Mouse (Mus musculus) myocyte (in vitro differentiated cells): ENCODE data around the gene Krtcap3. TPM values are rescaled to one million over a fixed set of nuclear protein-coding genes. Genes with fewer than 3 reads are reported as not detected.

Experiments used
- H3K27me3 ChIP-seq: one replicate; pipeline ENCODE4 v1.6.1; 2011; ENCODE audit not compliant: control insufficient read depth, insufficient read depth, insufficient read length
- H3K36me3 ChIP-seq: one replicate; pipeline ENCODE4 v1.6.1; 2011; ENCODE audit not compliant: control insufficient read depth, insufficient read depth
- H3K4me2 ChIP-seq: one replicate; pipeline ENCODE4 v1.6.1; 2011; ENCODE audit warnings: low read depth, control low read depth
- H3K4me3 ChIP-seq: one replicate; pipeline ENCODE4 v1.5.1; 2011; ENCODE audit warnings: mild to moderate bottlenecking, control low read depth, moderate library complexity
- H3K79me2 ChIP-seq: one replicate; pipeline ENCODE4 v1.6.1; 2011; ENCODE audit not compliant: control insufficient read depth, insufficient read depth
- H3ac ChIP-seq: one replicate; pipeline ENCODE4 v1.6.1; 2011; ENCODE audit not compliant: control insufficient read depth, insufficient read length
- CEBPB ChIP-seq: IDR thresholded peaks from 2 replicates; pipeline ENCODE4 v1.6.1; 2011; ENCODE audit warnings: mild to moderate bottlenecking, moderate library complexity; ENCODE audit not compliant: poor library complexity, insufficient read depth, severe bottlenecking
- E2F4 ChIP-seq: IDR thresholded peaks from one replicate; pipeline ENCODE4 v1.6.1; 2011; ENCODE audit warnings: mild to moderate bottlenecking, control low read depth, moderate library complexity; ENCODE audit not compliant: insufficient read depth
- MAX ChIP-seq: IDR thresholded peaks from one replicate; pipeline ENCODE4 v1.6.1; 2011; ENCODE audit warnings: low read depth, mild to moderate bottlenecking, control low read depth
- MYOD1 ChIP-seq, 3 experiments: IDR thresholded peaks; one replicate each; pipeline ENCODE4 v1.6.1; 2011; ENCODE audit warnings: control low read depth in 2 of 3, low read depth in 2 of 3, mild to moderate bottlenecking in 2 of 3, moderate library complexity in 1 of 3; ENCODE audit not compliant: insufficient read length in 2 of 3, control insufficient read depth in 1 of 3
- MYOG ChIP-seq, 3 experiments: IDR thresholded peaks; one replicate each; pipeline ENCODE4 v1.6.1; 2011; ENCODE audit warnings: control low read depth in 2 of 3, low read depth in 2 of 3, mild to moderate bottlenecking in 2 of 3; ENCODE audit not compliant: insufficient read length in 2 of 3, control insufficient read depth in 1 of 3, insufficient read depth in 1 of 3
- POLR2A ChIP-seq: IDR thresholded peaks from one replicate; pipeline ENCODE4 v1.6.1; 2011; ENCODE audit warnings: low read depth, mild to moderate bottlenecking, control low read depth, moderate library complexity; ENCODE audit not compliant: insufficient read length
- POLR2AphosphoS2 ChIP-seq: IDR thresholded peaks from one replicate; pipeline ENCODE4 v1.6.1; 2011; ENCODE audit warnings: low read depth, control low read depth; ENCODE audit not compliant: insufficient read length
- REST ChIP-seq: IDR thresholded peaks from one replicate; pipeline ENCODE4 v1.6.1; 2011; ENCODE audit warnings: mild to moderate bottlenecking, control low read depth, moderate library complexity; ENCODE audit not compliant: insufficient read depth, insufficient read length
- SRF ChIP-seq: IDR thresholded peaks from one replicate; pipeline ENCODE4 v1.6.1; 2011; ENCODE audit warnings: low read depth; ENCODE audit not compliant: control insufficient read depth, insufficient read length
- TCF12 ChIP-seq: IDR thresholded peaks from one replicate; pipeline ENCODE4 v1.6.1; 2011; ENCODE audit warnings: mild to moderate bottlenecking, control low read depth; ENCODE audit not compliant: poor library complexity, insufficient read depth, severe bottlenecking
- TCF3 ChIP-seq: IDR thresholded peaks from one replicate; pipeline ENCODE4 v1.6.1; 2011; ENCODE audit warnings: low read depth, control low read depth; ENCODE audit not compliant: insufficient read length
- USF1 ChIP-seq: IDR thresholded peaks from one replicate; pipeline ENCODE4 v1.6.1; 2011; ENCODE audit warnings: low read depth, mild to moderate bottlenecking, control low read depth, moderate library complexity
- polyA plus RNA-seq: library from polyadenylated mRNA; unstranded; fragments of >200 nt; fragmentation: generic; extraction: Trizol; gene quantifications from one replicate; pipeline ENCODE4 v1.2.1, GENCODE M21; 2012; ENCODE audit warnings: missing spikeins

Gene Krtcap3
- polyA plus RNA-seq, 1 experiment, result 2.1 TPM

DNA sequence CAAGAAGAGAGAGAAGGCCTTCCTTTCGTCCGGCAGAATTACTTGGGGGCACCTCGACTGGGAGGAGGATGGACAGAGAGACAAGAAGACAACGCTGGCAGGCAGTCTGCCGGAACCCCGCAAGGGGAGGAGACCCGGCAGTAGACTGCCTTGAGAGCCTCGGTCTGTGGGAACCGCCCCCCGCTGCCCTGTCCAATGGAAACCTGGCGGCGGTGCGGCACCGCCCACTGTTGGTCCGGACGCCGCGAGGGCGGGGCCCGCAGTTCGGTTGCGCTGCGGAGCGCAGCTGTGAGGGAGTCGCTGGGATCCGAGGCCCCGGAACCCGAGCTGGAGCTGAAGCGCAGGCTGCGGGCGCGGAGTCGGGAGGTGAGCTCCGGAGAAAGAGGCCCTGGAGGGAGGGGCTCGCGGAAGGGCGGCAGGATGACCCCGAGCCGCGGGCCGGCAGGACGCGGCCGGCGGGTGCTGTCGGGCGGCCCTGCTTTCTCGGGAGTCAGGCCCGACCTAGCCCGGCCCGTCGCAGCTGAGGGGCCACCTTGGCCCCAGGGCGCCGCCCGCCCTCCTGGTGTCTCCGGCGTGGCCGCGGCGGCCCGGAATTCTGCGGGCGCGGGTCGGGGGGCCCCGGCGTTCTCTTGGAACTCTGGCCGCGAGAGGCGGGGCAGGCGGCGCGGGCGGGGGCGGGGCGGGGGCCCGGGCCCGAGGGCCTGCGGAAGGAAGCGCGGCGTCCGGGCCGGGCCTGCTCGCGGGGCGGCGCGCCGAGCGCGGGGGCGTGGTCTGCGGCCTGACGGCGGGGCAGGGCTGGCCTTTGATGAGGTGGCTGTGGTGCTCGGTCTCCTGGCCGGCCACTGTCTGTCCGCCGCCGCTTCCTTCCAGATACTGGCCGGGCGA, 10.6 kb upstream of the Krtcap3 start, which contains the start of the genes Nrbp1 and Gm9970:
TSS of gene Nrbp1 (plus strand) at position 228 of the 885 bp plus-strand sequence.
TSS of gene Gm9970 (minus strand) at position 596 of the 885 bp plus-strand sequence.
- peak within 1 kb of the TSS; percentile 49 for H3K4me3 ChIP-seq
- H3ac ChIP-seq, result peak within 1 kb of the TSS; percentile 21
- no peak for TF ChIP-seq SRF
- TF ChIP-seq POLR2A, result peak; percentile 84
- no peak for TF ChIP-seq USF1
- TF ChIP-seq POLR2AphosphoS2, result peak; percentile 87
- peak in 2 of 3 experiments; percentile 44 to 73 for TF ChIP-seq MYOD1 (IDR thresholded peaks at IDR 0.05; ENCODE audit: control insufficient read depth in 1 of 3, insufficient read length in 2 of 3, low read depth in 2 of 3)
- TF ChIP-seq MYOG (IDR thresholded peaks at IDR 0.05; ENCODE audit: control insufficient read depth in 1 of 3, insufficient read depth in 1 of 3, insufficient read length in 2 of 3, low read depth in 2 of 3), result peak; percentile 35 to 88 (median 87)
- no peak for TF ChIP-seq MAX
- H3K27me3 ChIP-seq, result no peaks in the 10 kb centered on the region
- H3K36me3 ChIP-seq, result peaks cover 24% of the 10 kb centered on the region
- H3K79me2 ChIP-seq, result peaks cover 26% of the 10 kb centered on the region
- peak within 1 kb of the TSS; percentile 88 for H3K4me2 ChIP-seq

DNA sequence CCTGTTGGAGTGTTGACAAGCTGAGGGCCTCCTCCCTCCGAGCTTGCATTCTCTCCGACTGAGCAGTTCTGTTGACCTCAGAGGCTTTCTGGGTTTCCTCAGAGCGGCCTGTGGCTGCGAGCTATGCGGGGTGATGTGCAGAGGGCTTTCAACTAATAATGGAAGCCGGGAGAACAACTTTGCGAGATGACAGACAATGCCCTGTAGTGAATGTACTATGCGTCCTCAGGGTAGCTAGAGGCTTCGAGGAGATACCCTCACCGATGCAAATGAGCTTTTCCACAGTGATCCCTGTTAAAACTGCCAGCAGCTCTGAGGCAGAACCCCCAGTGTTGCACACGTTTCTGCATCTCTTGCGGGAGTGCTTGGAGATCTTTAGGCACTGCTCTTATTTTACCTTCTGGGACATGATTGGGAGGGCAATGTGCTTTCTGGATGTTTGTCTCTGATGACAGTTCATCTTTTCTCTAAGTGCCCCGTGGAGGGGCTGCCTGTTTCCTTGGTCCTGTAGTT, 9.9 kb upstream of the Krtcap3 start:
- Histone ChIP-seq H3K27me3 (no peaks in the 10 kb centered on the region), H3K79me2 (peaks cover 26% of the 10 kb centered on the region), H3K4me3 (peak overlapping the region; percentile 49), H3K36me3 (peaks cover 30% of the 10 kb centered on the region), H3K4me2 (peak overlapping the region; percentile 88), H3ac (peak overlapping the region; percentile 21)
- TF ChIP-seq CEBPB (no peak), MAX (no peak), USF1 (no peak), POLR2AphosphoS2 (no peak), TCF12 (no peak), SRF (no peak), POLR2A (no peak), E2F4 (no peak), MYOD1 (IDR thresholded peaks at IDR 0.05; ENCODE audit: control insufficient read depth in 1 of 3, insufficient read length in 2 of 3, low read depth in 2 of 3) (no peak), TCF3 (no peak), MYOG (IDR thresholded peaks at IDR 0.05; ENCODE audit: control insufficient read depth in 1 of 3, insufficient read depth in 1 of 3, insufficient read length in 2 of 3, low read depth in 2 of 3) (no peak), REST (no peak)

DNA sequence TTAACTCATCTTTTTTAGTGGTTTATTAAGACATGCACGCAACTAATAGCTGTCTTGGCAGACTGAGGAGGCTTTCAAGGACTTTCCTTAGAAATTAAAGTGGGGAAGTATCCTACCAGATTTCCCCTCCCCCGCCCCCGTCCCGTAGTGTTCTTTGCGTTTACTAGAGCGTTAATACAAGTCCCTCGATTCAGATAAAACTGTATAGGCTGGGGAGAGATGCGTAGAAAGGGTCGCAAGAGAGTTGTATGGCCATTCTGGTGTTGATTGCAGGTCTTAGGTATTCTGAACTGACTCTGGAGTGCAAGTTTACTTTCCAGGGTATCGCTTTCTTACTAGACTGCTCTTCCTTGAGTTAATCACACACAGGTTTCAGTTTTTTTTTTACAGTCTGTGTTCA, 9.3 kb upstream of the Krtcap3 start:
- no peaks in the 10 kb centered on the region for H3K27me3 ChIP-seq
- no peak overlapping the region for H3ac ChIP-seq
- peak overlapping the region; percentile 49 for H3K4me3 ChIP-seq
- H3K36me3 ChIP-seq, result peaks cover 30% of the 10 kb centered on the region
- peaks cover 26% of the 10 kb centered on the region for H3K79me2 ChIP-seq
- peak overlapping the region; percentile 88 for H3K4me2 ChIP-seq
- TF ChIP-seq POLR2AphosphoS2 (no peak), E2F4 (no peak), CEBPB (no peak), USF1 (no peak), REST (no peak), POLR2A (no peak), TCF12 (no peak), MYOD1 (IDR thresholded peaks at IDR 0.05; ENCODE audit: control insufficient read depth in 1 of 3, insufficient read length in 2 of 3, low read depth in 2 of 3) (no peak), SRF (no peak), MAX (no peak), MYOG (IDR thresholded peaks at IDR 0.05; ENCODE audit: control insufficient read depth in 1 of 3, insufficient read depth in 1 of 3, insufficient read length in 2 of 3, low read depth in 2 of 3) (no peak), TCF3 (no peak)

DNA sequence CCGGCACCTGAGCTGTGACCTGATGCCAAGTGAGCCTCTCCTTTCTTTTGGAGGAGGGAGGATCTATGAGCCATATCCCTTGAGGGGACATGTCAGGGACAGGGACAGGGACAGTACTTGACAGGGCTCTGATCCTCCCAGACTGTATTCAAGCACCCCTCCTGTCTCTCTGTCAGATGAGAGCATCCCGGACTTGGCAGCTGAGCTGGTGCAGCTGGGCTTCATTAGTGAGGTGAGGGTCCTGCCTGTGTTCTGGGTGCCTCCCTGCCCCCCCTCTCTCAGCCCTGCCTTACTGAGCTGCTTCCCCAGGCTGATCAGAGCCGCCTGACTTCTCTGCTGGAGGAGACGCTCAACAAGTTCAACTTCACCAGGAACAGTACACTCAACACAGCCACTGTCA, 775 bp upstream of the Krtcap3 start:
- H3K36me3 ChIP-seq, result peaks cover 45% of the 10 kb centered on the region
- no peaks in the 10 kb centered on the region for H3K79me2 ChIP-seq
- no peaks in the 10 kb centered on the region for H3K27me3 ChIP-seq
- no peak overlapping the region for H3ac ChIP-seq
- no peak for TF ChIP-seq MAX
- H3K4me2 ChIP-seq, result no peak overlapping the region
- H3K4me3 ChIP-seq, result no peak overlapping the region

DNA sequence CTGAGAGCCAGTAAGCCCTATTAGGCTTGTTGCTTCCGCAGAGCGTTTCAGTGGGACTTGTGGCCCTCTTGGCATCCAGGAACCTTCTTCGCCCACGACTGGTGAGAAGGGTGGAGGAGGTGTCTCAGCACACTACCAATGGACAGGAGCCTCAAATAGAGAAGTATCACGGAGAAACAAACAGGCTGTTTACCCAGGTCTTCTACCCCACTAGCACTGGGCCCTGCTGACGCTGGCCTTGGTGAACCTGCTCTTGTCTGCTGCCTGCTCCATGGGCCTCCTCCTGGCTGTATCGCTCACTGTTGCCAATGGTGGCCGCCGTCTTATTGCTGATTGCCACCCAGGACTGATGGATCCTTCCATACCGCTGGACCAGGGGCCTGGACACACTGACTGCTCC, 660 bp downstream of the Krtcap3 start:
- H3K27me3 ChIP-seq, result no peaks in the 10 kb centered on the region
- no peak overlapping the region for H3ac ChIP-seq
- TF ChIP-seq MAX, result no peak
- TF ChIP-seq POLR2A, result peak; percentile 27
- no peak overlapping the region for H3K4me3 ChIP-seq
- H3K36me3 ChIP-seq, result peaks cover 37% of the 10 kb centered on the region
- no peaks in the 10 kb centered on the region for H3K79me2 ChIP-seq
- no peak overlapping the region for H3K4me2 ChIP-seq
